Mouse (Mus musculus): ENCODE measurements around the gene Gm12216. TPM values are rescaled to one million over a fixed set of nuclear protein-coding genes. Genes with fewer than 3 reads are reported as not detected.

Gm12216 gene
- total and polyA plus RNA-seq, 3 experiments = not detected

DNA sequence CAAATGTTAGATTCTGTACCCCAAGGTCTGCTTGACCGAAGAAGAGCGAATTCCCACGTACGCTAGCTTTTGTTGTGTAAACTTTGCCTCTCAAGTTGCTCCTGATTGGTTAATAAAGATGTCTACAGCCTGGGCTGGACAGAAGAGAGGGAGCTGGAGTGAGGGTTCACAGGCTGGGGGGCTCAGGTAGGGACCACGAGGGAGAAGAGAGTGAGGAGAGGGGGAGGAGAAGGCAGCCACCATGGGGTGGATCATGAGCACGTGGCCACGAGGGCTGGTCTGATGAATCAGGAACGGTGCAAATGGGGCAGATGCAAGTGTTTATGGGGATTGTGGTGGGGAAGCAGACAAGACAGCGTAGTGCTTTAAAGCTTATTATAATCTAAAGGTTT lies 45.5 kb upstream of the Gm12216 start (continued):
- TF ChIP-seq TCF12 (IDR thresholded peaks at IDR 0.05; ENCODE audit: low read depth, low read length) (no peak), POLR2AphosphoS2 (IDR thresholded peaks at IDR 0.05; ENCODE audit: low read length) (no peak), RCOR1 (IDR thresholded peaks at IDR 0.05; ENCODE audit: low read depth, low read length) (no peak), SIN3A (IDR thresholded peaks at IDR 0.05; ENCODE audit: low read length) (no peak)

DNA sequence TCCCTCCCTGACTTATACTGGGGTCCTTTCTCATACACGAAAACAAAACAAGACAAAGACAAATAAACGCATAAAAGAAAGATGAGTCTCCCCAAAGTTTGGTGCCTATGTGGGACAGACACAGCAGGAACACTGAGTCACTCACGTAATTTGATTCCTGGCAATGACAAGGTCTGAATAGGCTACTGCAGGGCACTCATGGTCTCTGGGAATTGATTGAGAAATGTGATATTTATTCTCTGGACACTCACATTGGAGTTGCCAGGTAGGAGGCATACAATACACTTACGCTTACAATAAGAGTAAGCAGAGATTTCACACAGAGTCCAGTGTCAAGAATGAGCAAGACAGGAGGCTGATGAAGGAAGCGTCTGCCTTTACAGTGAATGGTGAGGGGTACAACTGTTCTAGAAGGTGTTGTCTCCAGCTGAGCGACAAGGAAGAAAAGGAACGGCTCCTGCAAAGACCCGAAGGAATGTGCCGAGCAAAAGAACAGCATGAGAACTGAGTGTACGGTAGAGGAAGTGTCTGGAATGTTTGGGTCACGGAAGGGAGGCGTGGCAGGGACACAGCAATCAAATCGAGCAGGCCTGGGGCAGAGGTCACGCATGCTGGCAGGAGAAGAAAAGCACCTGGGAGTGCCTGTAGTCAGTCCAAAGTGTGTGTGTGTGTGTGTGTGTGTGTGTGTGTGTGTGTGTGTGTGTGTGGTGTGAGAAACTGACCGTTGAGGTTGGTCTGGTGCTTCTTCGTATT lies 44.9 kb upstream of the Gm12216 start:
- TF ChIP-seq CTCF (IDR thresholded peaks at IDR 0.05 in 2 of 3, conservative IDR thresholded peaks at IDR 0.05 in 1 of 3; ENCODE audit: control insufficient read depth in 1 of 3, insufficient read depth in 1 of 3, low read depth in 2 of 3, low read length in 3 of 3, poor library complexity in 1 of 3, severe bottlenecking in 1 of 3) (no peak), SMC3 (IDR thresholded peaks at IDR 0.05; ENCODE audit: low read depth, low read length) (no peak), UBTF (IDR thresholded peaks at IDR 0.05; ENCODE audit: borderline replicate concordance, insufficient read depth, low read depth, low read length) (no peak), HCFC1 (IDR thresholded peaks at IDR 0.05; ENCODE audit: low read depth, low read length) (no peak), EP300 (IDR thresholded peaks at IDR 0.05; ENCODE audit: low read depth in 1 of 2, low read length in 2 of 2) (no peak)
- peaks cover 4 to 11% of the 10 kb centered on the region in 2 experiments; a peak in 3 of 4 replicates for H3K27me3 ChIP-seq (ENCODE audit: control insufficient read depth in 1 of 2, insufficient read depth in 2 of 2, low read length in 2 of 2)
- H3K79me2 ChIP-seq (ENCODE audit: control insufficient read depth, insufficient read depth, low read length, poor library complexity) = no peaks in the 10 kb centered on the region
- no peak overlapping the region for H3K27ac ChIP-seq (ENCODE audit: control insufficient read depth, low read depth, low read length)
- H3K9me3 ChIP-seq (replicated peaks; ENCODE audit: insufficient read depth, low read length) = no peaks in the 10 kb centered on the region
- DNase-seq (ENCODE audit: low read depth, low spot score) = no peak
- H3K4me1 ChIP-seq (ENCODE audit: control insufficient read depth in 1 of 2, insufficient read depth in 2 of 2, low read length in 2 of 2) = no peaks in the 10 kb centered on the region
- H3K36me3 ChIP-seq (ENCODE audit: control insufficient read depth in 1 of 2, insufficient read depth in 2 of 2, low read length in 2 of 2) = no peaks in the 10 kb centered on the region
- H3K9ac ChIP-seq (ENCODE audit: control insufficient read depth, low read depth, low read length, poor library complexity, severe bottlenecking) = no peak overlapping the region
- H3K4me3 ChIP-seq (ENCODE audit: control insufficient read depth in 1 of 2, insufficient read depth in 1 of 2, low read depth in 2 of 2, low read length in 2 of 2) = no peak overlapping the region

DNA sequence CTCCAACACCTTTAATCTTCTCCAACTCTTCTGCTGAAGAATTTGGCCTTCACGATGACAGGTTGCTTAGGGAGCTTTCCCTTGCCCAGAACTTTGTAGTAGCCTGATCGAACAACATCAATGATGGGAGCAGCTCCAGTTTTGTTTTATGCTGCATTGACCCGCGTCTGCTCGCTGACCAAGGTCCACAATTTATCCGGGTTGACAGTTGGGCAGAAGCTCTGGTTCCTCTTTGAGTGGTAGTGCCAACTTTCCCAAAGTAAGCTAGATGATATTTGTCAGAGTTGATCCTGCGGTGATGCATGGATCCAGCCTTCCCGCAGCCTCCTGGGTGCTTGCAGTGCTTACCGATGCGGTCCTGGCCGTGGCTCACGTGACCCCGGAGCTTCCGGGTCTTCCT lies 43.7 kb upstream of the Gm12216 start:
- no peak overlapping the region for H3K9ac ChIP-seq (ENCODE audit: control insufficient read depth, low read depth, low read length, poor library complexity, severe bottlenecking)
- H3K4me3 ChIP-seq (ENCODE audit: control insufficient read depth in 1 of 2, insufficient read depth in 1 of 2, low read depth in 2 of 2, low read length in 2 of 2) = no peak overlapping the region

More for the DNA sequence above, 43.7 kb upstream of the Gm12216 start:
- Histone ChIP-seq H3K27me3 (ENCODE audit: control insufficient read depth in 1 of 2, insufficient read depth in 2 of 2, low read length in 2 of 2) (peaks cover 3 to 5% of the 10 kb centered on the region in 2 experiments; a peak in 3 of 4 replicates), H3K4me1 (ENCODE audit: control insufficient read depth in 1 of 2, insufficient read depth in 2 of 2, low read length in 2 of 2) (no peaks in the 10 kb centered on the region), H3K9me3 (replicated peaks; ENCODE audit: insufficient read depth, low read length) (no peaks in the 10 kb centered on the region), H3K36me3 (ENCODE audit: control insufficient read depth in 1 of 2, insufficient read depth in 2 of 2, low read length in 2 of 2) (no peaks in the 10 kb centered on the region), H3K27ac (ENCODE audit: control insufficient read depth, low read depth, low read length) (no peak overlapping the region), H3K79me2 (ENCODE audit: control insufficient read depth, insufficient read depth, low read length, poor library complexity) (no peaks in the 10 kb centered on the region)
- no peak for TF ChIP-seq USF1 (IDR thresholded peaks at IDR 0.05; ENCODE audit: low read depth, low read length)
- TF ChIP-seq ZC3H11A (IDR thresholded peaks at IDR 0.05; ENCODE audit: low read depth, low read length) = no peak
- no peak for TF ChIP-seq E2F4 (IDR thresholded peaks at IDR 0.05; ENCODE audit: borderline replicate concordance, low read depth, low read length)
- no peak for TF ChIP-seq MYB (IDR thresholded peaks at IDR 0.05; ENCODE audit: low read depth, low read length)
- no peak for TF ChIP-seq HCFC1 (IDR thresholded peaks at IDR 0.05; ENCODE audit: low read depth, low read length)
- TF ChIP-seq MYC (IDR thresholded peaks at IDR 0.05; ENCODE audit: low read depth, low read length) = no peak
- no peak for TF ChIP-seq MAZ (IDR thresholded peaks at IDR 0.05; ENCODE audit: low read depth, low read length)
- TF ChIP-seq TCF12 (IDR thresholded peaks at IDR 0.05; ENCODE audit: low read depth, low read length) = no peak
- no peak for TF ChIP-seq UBTF (IDR thresholded peaks at IDR 0.05; ENCODE audit: borderline replicate concordance, insufficient read depth, low read depth, low read length)
- no peak for TF ChIP-seq JUND (IDR thresholded peaks at IDR 0.05; ENCODE audit: low read depth, low read length)
- TF ChIP-seq MXI1 (IDR thresholded peaks at IDR 0.05; ENCODE audit: low read depth, low read length) = no peak
- TF ChIP-seq SIN3A (IDR thresholded peaks at IDR 0.05; ENCODE audit: low read length) = no peak
- TF ChIP-seq KAT2A (conservative IDR thresholded peaks at IDR 0.05; ENCODE audit: low read depth, low read length) = no peak
- TF ChIP-seq RAD21 (IDR thresholded peaks at IDR 0.05; ENCODE audit: low read depth, low read length) = no peak
- DNase-seq (ENCODE audit: low read depth, low spot score) = no peak
